Mouse (Mus musculus) cerebellum, adult 2 months (tissue): ENCODE measurements around the gene Rplp2.

Experiments
- CTCF ChIP-seq: fragments of 200-500 bp; IDR thresholded peaks from 2 replicates; pipeline ENCODE4 v1.5.1; 2011; ENCODE audit warnings: low read depth, mild to moderate bottlenecking, control low read depth, low read length, moderate library complexity, borderline replicate concordance; ENCODE audit not compliant: insufficient read depth
- POLR2A ChIP-seq: fragments of 200-500 bp; IDR thresholded peaks from 2 replicates; pipeline ENCODE4 v1.6.1; 2011; ENCODE audit warnings: low read length, control low read depth, borderline replicate concordance; ENCODE audit not compliant: insufficient read depth

DNA sequence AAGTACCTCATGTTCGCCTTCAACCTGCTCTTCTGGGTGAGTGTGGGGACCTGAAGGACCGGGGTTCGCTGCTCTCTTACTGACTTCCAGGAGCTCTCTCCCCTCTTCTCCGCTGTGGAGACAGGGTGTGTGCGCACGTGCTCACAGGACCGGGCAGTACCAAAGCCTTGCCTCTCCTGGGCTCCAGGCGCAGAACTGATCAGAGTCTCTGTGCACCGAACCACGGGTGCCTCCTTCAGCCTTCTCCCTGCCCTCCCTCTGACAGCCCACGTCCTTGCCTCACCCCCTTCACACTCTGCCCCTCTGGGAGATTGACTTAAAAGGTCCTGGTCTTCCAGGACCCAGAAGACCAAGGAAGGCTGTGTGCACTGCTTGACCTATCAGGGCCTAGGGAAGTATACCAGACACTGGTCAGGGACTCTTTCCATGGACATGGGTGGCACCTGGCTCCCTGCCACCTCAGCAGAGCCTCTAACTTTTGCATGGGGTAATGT is 35.4 kb downstream of the Rplp2 start:
- TF ChIP-seq POLR2A = no peak
- TF ChIP-seq CTCF = no peak
